Mouse (Mus musculus) layer of hippocampus, postnatal 36 days (tissue): ENCODE data around the gene Smc3. TPM values are rescaled to one million over a fixed set of nuclear protein-coding genes. Genes with fewer than 3 reads are reported as not detected.

Experiments
- total RNA-seq, 2 experiments: library from RNA; stranded (reverse); gene quantifications; 2 replicates each; pipeline ENCODE4 v1.2.3; 2021

Gene Smc3
- total RNA-seq, 2 experiments from 2014 or later = 41.7 to 45.1 TPM

Other genes with a start within 250 kb of the Smc3 start
- gene Gm10197, start 228.6 kb upstream of the Smc3 start, total RNA-seq = not detected
- 10 to 100 TPM; 39.6 to 40.2 TPM for gene Smndc1, start 209.8 kb upstream of the Smc3 start, total RNA-seq
- gene Dusp5, start 71.3 kb upstream of the Smc3 start, total RNA-seq = 10 to 100 TPM; 23.6 to 27.0 TPM
- 10 to 100 TPM; 38.5 to 45.8 TPM for gene Nutf2-ps1, start 11.3 kb upstream of the Smc3 start, total RNA-seq
- gene Rbm20, start 76.9 kb downstream of the Smc3 start, total RNA-seq = 1 to 10 TPM; 1.5 to 2.0 TPM